Mouse (Mus musculus): ENCODE results near the gene Atp13a2.
A peak's percentile ranks its signal among the peaks of the same experiment; 100 is the strongest.

Gene Atp13a2

GRCm38 (mm10) chr4:141005983-141006382 lies 19.3 kb downstream of the Atp13a2 start:
- no peak for DNase-seq (ENCODE audit: low spot score)

- DNase-seq (ENCODE audit: low spot score): peak; percentile 60
These were observed 21.4 kb downstream of the Atp13a2 start for GRCm38 (mm10) chr4:141008028-141008427.

DNA sequence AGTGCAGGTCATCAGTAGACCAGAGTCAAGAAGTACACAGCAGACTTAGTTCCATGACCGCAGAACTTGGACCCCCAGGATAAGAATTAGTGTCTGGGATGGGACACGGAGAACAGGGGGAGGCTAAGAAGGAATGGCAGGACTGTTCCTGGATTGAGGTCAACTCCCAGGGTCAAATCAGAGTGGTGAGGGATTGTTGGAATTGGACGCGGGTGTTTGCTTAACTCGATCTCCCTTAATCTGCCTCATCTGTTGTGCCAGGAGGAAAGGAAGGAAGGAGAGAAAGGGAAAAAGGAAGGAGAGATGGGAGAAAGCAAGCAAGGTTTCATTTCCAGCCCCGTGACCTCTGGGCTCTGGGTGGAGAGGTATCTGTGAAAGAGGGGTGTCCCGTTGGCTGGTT lies 23.4 kb downstream of the Atp13a2 start, which contains the start of gene Mfap2:
Gene Mfap2, plus strand, starts transcription at position 301 of the 400 bp plus-strand sequence.
- no peak for DNase-seq (ENCODE audit: low spot score)

- no peak for DNase-seq (ENCODE audit: low spot score)
These were observed 23.9 kb downstream of the Atp13a2 start for GRCm38 (mm10) chr4:141010526-141010925.

- peak; percentile 60 for DNase-seq (ENCODE audit: low spot score)
These were observed 24.3 kb downstream of the Atp13a2 start for GRCm38 (mm10) chr4:141010941-141011429.

DNA sequence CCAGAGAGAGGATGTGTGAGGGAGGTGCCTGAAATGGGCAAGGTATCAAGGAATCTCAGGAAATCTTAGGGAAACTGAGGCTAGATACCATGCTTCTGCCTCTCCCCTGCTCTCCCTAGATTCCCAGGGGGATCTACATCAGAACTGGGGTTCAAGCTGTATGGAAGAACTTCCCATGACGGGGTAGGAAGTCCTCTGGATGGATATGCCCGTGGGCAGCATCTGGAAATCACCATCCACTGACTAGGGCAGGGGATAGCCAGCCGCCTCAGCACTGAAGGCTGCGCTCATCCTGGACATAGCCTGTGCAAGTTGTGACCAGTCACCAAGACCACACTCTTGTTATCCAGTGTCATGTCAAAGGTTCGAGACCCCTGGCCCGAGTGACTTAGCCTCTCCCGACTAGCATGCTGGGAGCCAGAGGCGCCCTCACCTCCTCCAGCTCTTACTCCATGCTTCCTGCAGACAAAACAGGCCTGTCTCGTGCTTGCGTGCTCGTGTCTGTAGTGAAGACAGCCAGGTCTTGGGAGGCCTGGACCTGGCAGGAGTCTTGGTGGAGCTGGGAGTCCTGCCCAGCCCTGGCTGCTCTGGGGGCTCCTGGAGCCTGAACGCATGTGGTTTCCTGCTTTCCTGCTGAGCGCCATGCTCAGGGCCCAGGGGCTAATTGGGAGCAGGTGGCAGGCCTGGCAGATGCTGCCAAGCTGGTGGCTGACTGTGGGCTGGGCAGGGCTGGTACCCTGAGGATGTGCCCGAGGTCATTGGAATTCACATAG lies 25.1 kb downstream of the Atp13a2 start:
- DNase-seq (ENCODE audit: low spot score): peak; percentile 34

DNA sequence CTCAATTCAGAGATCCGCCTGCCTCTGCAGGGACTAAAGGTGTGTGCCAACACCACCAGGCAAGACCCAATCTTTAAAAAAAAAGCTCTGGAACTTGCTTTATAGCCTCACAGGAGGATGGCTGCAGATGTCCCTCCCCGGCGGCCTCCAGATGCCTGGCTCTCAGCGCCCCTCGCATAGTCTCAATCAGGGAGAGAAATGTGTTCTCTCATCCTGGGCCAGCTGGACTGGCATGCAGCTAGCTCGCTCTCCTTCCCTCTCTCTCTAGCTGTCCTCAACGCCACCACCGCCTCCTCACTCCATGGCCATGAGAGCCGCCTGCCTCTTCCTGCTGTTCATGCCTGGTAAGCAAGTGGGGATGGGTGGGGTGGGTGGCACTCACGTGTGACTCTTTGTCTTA lies 25.9 kb downstream of the Atp13a2 start:
- DNase-seq (ENCODE audit: low spot score): no peak

DNA sequence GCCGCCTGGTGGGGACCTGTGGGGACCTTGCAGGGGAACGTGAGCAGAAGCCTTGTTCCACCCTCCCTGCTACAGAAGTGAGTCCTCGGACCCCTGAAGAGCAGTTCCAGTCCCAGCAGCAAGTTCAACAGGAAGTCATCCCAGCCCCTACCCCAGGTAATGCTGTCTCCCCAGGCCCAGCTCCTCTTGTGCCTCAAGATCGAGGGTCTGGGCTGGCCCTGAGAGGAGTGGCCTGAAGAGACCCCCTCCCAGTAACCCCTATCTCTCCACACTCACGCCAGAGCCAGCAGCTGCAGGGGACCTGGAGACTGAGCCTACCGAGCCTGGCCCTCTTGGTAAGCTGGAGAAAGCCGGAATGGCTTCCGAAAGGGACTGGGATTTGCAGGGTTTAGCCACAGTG lies 27.4 kb downstream of the Atp13a2 start:
- DNase-seq (ENCODE audit: low spot score): no peak

GRCm38 (mm10) chr4:141014856-141015255 lies 28.2 kb downstream of the Atp13a2 start:
- no peak for DNase-seq (ENCODE audit: low spot score)

DNA sequence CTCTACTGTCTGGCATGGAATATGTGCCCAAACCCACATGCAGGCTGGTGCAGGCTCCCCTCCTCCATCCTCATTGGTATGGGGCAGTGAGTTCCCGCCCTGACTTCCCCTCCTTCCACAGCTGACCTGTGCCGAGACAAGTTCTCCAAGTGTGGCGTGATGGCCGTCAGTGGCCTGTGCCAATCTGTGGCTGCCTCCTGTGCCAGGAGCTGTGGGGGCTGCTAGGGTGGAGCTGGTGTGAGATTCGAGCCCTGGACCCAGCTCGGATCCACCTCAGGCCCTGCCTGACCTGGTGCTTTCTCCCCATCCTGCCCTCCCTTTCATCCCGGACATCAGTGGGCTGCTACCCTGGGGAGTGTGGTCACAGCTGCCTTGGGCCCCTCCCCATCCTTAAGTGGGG lies 28.7 kb downstream of the Atp13a2 start:
- no peak for DNase-seq (ENCODE audit: low spot score)

DNA sequence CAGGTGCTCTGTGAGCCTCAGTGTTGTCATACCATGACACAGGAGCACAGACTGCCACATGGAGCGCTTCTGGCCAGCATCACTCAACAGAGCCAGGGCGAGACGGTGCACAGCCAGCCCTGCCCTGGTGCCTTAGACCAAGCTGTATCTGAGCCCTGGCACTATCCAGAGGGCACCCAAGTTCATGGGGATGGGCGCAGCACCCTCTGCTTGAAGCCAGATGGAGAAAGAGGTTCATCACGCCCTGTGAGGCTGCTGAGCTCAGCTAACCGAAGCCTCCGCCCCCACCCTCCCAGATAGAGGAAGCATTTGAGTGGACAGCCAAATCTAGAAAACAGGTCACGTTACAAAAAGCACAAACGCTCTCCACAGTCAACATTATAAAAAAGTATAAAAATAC lies 29.6 kb downstream of the Atp13a2 start:
- peak; percentile 9 for DNase-seq (ENCODE audit: low spot score)

- DNase-seq (ENCODE audit: low spot score): no peak
These were observed 31.2 kb downstream of the Atp13a2 start for GRCm38 (mm10) chr4:141017657-141018436.

- DNase-seq (ENCODE audit: low spot score): no peak
These were observed 33.5 kb downstream of the Atp13a2 start for GRCm38 (mm10) chr4:141020220-141020619.

DNA sequence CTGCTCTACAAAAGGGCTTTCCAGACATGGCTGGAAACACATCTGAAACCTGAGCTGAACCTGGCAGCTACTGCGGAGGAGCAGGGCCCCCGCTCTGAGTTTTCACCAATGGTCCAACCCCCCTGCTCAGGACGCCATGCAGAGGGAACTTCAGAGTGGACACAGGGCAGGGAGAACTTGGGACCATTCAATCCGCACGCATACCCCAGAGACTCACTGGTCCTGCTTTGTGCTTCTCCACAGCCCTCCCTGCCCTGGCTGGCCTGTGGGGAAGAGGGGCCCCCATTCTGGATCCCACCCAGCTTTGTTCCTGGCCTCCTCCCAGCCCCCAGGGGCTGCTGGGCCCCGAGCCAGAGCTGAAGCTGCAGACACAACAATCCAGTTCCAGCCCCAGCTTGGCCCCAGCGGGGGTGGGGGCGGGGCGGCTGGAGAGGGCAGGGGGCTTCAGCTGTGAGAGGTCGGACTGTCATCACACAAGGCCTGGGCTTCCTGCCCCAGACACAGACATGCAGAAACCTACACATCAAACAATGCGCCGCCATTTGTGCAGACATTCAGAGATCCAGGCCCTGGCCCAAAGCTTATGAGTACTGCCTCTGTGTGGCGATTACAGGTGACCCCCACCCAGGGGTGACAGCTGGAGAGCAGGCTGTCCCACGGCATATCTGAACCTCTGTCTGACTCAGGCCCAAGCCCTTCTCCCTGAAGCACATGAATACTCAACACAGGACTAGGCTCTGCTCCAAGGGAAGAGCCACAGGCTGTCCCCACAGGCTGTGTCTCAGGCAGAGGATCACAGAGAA lies 34.3 kb downstream of the Atp13a2 start:
- no peak for DNase-seq (ENCODE audit: low spot score)

DNA sequence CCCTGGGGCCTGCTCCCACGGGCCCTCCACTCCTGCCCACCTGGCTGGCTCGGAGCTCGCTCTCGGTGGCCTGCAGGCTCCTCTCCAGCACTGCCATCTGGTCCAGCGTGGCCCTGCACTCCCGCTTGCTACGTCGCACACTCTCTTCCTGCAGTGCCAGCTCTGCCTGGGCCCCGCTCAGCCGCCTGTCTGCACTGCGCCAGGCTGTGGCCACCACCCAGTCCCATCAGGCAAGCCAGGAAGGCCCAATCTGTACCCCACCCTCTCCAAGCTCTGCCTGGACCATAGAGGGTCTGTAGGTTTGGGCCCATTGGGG lies 34.9 kb downstream of the Atp13a2 start:
- no peak for DNase-seq (ENCODE audit: low spot score)

DNA sequence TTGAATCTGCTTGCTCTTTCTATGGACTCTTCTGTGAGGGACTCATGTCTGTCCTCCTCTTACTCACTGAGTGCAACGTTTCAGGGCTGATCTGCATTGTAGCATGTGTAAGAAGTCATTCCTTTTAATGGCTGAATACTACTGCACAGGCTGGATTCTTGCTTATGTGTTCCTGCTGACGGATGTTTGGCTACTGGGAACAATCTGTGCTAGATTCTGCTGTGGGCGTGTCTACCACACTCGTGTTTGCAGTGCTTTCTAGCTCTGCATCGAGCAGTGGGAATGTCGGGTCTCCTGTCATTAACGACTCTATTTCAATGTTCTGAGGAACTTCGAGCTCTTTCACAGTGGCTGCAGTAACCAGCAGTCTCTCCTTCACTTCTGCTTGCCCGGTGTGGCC lies 37.4 kb downstream of the Atp13a2 start:
- no peak for DNase-seq (ENCODE audit: low spot score)

DNA sequence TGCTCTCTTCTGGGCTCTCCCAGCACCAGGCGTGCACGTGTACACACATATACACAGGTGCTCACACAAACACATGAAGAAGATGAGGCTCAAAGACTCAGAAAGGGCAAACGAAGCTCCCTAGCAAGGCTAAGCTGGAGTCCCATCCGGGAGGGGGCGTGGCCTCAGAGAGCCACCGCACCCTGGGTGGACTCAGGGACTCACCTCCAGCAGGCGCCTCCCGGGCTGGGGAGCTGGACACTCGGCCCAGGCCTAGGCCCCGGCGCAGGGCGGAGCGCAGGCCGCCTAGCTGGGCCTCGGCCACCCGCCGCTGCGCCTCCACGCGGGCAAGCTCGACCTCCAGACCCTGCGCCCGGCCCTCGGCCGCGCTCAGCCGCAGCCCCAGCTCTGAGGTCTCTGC lies 38.3 kb downstream of the Atp13a2 start:
- DNase-seq (ENCODE audit: low spot score): no peak

DNA sequence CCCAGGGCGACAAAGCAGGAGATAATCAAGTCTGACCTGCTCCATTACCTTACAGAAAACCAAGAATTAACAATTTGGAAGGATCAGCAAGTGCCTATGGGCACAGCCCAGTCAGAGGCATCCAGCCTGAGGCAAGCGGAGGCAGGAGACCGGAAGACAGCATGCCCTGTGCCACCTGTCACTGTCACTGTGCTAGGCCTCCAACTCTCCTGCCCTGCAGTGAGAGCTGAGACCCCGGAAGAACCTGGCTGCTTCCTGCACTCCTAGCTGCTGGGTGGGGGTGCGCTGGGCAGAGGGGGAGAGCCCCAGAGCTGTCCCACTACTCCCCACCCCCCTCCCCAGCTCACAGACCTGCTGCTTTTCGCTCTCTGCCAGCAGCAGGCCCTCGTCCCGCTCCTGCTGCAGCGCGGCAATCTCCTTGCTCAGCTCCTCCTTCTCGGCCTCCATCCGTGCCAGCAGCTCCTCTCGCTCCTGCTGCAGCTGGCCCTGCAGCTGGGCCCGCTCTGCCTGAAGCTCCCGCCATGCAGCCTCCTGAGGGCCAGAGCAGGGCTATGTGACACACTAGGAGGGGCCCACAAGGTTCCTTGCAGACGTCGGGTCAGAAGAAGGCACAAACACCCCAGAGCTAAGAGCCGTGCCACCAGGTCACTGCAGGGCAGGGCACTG lies 44.0 kb downstream of the Atp13a2 start:
- DNase-seq (ENCODE audit: low spot score): no peak

- peak; percentile 73 for DNase-seq (ENCODE audit: low spot score)
These were observed 45.1 kb downstream of the Atp13a2 start for GRCm38 (mm10) chr4:141031733-141032132.

DNA sequence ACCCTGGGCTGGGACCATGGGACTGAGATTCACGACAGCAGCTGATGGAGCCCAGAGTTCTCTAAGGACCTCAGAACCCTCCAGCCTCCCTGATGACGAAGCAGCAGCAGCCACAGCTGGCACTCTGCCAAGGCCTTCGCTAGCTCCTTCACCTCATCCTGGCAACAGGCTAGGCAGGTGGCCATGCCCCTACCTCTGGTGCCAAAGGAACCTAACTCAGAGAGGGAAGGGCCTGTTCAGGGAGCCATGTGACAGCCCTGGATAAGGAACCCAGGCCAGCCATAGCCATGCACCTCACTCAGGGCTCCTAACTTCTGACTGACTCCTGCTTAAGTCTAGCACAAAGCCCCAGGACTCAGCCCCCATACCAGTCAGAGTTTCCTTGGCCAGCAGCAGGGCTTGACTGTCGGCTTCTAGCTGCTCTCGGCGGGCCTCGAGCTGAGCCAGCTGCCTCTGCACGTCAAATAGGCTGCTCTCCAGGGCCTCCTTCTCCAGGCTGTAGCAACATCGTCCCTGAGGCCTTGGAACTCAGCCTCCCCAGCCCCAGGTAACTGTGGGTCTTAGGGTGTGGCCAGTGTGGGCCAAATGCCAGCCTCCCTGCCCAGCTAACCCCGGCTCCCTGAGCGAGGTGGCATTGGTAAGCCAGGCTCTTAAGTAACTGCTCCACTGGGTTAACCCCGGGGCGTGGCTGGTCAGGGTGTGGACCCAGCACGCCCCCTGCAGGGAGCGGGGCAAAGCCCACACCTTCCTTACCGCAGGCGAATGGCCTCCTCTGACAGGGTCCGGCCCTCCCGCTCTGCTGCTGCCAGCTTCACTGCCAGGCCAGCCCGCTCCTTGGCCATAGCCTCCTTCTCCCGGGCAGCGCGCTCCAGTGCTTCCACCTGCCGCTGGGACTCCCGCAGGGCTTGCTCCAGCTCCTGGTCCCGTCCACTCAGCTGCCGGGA lies 47.2 kb downstream of the Atp13a2 start:
- no peak for DNase-seq (ENCODE audit: low spot score)

DNA sequence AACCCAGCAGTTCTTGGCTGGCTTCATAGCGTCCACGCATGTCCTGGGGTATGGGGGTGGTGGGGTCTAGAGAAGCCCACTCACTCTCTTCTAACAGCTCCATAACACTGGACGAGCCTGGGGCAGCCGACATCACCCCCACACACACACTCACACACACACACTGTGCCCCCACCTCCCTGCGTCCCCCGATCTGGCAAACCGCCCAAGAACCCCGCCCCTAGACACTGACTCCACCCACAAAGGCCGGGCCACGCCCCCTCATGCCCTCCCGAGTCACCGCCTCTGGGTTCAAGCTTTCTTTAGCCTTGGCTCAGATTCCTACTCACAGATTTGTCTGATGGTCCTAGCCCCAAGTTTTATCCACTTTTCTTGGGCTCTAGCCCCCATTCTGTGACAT lies 54.4 kb downstream of the Atp13a2 start:
- DNase-seq (ENCODE audit: low spot score): no peak

All from adipocyte (in vitro differentiated cells).